Mouse (Mus musculus): ENCODE data around the gene Smtn. TPM values are rescaled to one million over a fixed set of nuclear protein-coding genes. Genes with fewer than 3 reads are reported as not detected.

Gene Smtn
- polyA plus RNA-seq, 1 experiment: 46.4 TPM

DNA sequence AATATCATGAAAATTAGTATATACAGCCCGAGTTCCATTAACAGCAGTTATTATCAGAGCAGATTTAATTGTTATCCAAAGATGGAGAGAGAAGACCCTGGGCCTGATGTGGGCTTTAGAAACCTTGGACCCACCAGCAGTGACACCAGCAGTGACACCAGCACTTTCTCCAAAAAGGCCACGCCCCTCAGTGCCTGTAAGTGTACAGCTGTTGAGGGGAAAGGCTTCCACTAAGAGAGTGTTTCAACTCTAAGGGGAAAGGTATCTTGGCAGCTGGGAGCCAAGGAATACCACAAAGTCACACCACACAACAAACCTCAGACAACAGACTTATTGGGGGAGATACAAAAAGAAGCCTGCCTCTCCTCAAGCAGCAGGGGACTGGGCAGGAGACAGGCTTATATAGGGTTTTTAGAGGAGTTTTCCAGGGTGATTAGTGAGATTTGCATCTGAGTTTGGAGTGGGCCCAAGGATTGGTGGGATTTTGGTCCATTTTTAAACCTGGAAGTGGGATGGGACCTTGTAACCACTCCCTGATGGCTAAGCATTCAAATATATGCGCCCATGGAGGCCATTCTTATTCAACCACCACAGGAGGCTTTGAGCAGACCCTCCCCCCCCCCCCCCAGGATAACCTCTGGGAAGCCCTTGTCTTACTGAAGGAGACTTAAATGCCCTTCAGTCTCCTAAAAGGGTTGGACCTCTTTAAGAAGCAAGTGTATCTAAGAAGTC is 8.3 kb upstream of the Smtn start:
- WGBS: 79% methylated on average over 3 of the region's 3 CpGs
- H3K36me3 ChIP-seq (ENCODE audit: control insufficient read depth, insufficient read depth, low read length): no peaks in the 10 kb centered on the region
- TF ChIP-seq POLR2A (IDR thresholded peaks at IDR 0.05; ENCODE audit: low read depth, low read length): no peak
- TF ChIP-seq CTCF (IDR thresholded peaks at IDR 0.05; ENCODE audit: extremely low read depth, insufficient read length, insufficient replicate concordance, low read depth, low read length): no peak
- no peak overlapping the region for H3K27ac ChIP-seq (ENCODE audit: insufficient read depth, low read depth, low read length)
- H3K4me1 ChIP-seq (ENCODE audit: control insufficient read depth, insufficient read depth, insufficient read length, low read length): no peaks in the 10 kb centered on the region
- no peak overlapping the region for H3K4me3 ChIP-seq (ENCODE audit: low read depth, low read length)
- no peaks in the 10 kb centered on the region for H3K27me3 ChIP-seq (ENCODE audit: control insufficient read depth, insufficient read depth, low read length)

DNA sequence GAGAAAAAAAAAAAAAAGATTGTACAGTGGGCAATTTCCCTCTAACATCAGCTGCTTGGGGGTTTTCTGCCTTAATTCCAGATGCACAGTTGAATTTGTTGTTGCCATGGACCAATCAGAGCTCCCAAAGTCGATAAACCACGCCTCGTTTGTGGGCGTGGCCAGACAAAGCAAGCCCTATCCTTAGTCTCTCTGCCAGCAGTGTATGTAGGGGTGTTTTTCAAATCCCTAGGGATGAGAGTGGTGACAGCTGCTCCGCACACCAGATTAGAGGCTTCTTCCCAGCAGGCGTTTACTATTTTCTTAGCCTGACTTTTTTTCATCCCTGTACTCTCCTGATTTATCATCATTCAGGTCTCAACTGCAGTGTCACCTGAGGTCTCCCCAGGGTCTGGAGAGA is 7.6 kb upstream of the Smtn start:
- Histone ChIP-seq H3K36me3 (ENCODE audit: control insufficient read depth, insufficient read depth, low read length) (no peaks in the 10 kb centered on the region), H3K27ac (ENCODE audit: insufficient read depth, low read depth, low read length) (no peak overlapping the region), H3K4me3 (ENCODE audit: low read depth, low read length) (no peak overlapping the region), H3K27me3 (ENCODE audit: control insufficient read depth, insufficient read depth, low read length) (no peaks in the 10 kb centered on the region), H3K4me1 (ENCODE audit: control insufficient read depth, insufficient read depth, insufficient read length, low read length) (no peaks in the 10 kb centered on the region)
- no peak for TF ChIP-seq POLR2A (IDR thresholded peaks at IDR 0.05; ENCODE audit: low read depth, low read length)
- no peak for TF ChIP-seq CTCF (IDR thresholded peaks at IDR 0.05; ENCODE audit: extremely low read depth, insufficient read length, insufficient replicate concordance, low read depth, low read length)
- WGBS: 48% methylated on average over 6 of the region's 6 CpGs

DNA sequence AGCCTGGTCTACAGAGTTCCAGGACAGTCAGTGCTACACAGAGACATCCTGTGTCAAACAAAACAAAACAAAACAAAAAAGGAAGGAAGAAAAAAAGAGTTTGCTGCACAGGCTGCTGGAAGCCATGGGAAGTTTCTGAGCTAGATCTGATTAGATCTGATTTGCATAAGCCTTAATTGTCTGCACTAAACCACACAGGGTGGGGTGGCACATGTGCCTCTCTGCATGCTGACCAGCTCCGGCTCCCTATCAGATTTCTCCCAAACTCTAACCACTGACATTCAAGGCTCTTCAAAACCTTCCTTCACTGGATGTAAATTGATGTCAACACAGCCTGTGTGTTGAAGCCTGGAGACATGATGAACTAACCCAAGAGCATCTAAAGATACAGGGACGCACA is 6.6 kb upstream of the Smtn start:
- no peak overlapping the region for H3K27ac ChIP-seq (ENCODE audit: insufficient read depth, low read depth, low read length)
- no peaks in the 10 kb centered on the region for H3K36me3 ChIP-seq (ENCODE audit: control insufficient read depth, insufficient read depth, low read length)
- TF ChIP-seq CTCF (IDR thresholded peaks at IDR 0.05; ENCODE audit: extremely low read depth, insufficient read length, insufficient replicate concordance, low read depth, low read length): no peak
- TF ChIP-seq POLR2A (IDR thresholded peaks at IDR 0.05; ENCODE audit: low read depth, low read length): no peak
- H3K4me1 ChIP-seq (ENCODE audit: control insufficient read depth, insufficient read depth, insufficient read length, low read length): no peaks in the 10 kb centered on the region
- 78% methylated on average over 2 of the region's 2 CpGs for WGBS
- no peak overlapping the region for H3K4me3 ChIP-seq (ENCODE audit: low read depth, low read length)
- no peaks in the 10 kb centered on the region for H3K27me3 ChIP-seq (ENCODE audit: control insufficient read depth, insufficient read depth, low read length)

DNA sequence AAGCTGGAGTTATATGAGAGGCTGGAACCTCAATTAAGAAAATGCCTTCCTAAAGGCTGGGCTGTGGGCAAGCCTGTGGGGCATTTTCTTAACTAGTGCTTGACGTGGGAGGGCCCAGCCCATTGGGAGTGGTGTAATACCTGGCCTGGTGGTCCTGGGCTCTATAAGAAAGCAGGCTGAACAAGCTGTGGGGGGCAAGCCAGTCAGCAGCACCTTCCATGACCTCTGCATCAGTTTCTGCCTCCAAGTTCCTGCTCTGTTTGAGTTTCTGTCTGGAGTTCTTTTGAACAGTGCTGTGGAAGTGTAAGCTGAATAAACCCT is 5.8 kb upstream of the Smtn start:
- Histone ChIP-seq H3K4me1 (ENCODE audit: control insufficient read depth, insufficient read depth, insufficient read length, low read length) (no peaks in the 10 kb centered on the region), H3K27me3 (ENCODE audit: control insufficient read depth, insufficient read depth, low read length) (no peaks in the 10 kb centered on the region), H3K4me3 (ENCODE audit: low read depth, low read length) (no peak overlapping the region), H3K27ac (ENCODE audit: insufficient read depth, low read depth, low read length) (no peak overlapping the region), H3K36me3 (ENCODE audit: control insufficient read depth, insufficient read depth, low read length) (no peaks in the 10 kb centered on the region)
- TF ChIP-seq CTCF (IDR thresholded peaks at IDR 0.05; ENCODE audit: extremely low read depth, insufficient read length, insufficient replicate concordance, low read depth, low read length) (no peak), POLR2A (IDR thresholded peaks at IDR 0.05; ENCODE audit: low read depth, low read length) (no peak)
- 30% methylated on average over 1 of the region's 1 CpGs for WGBS

DNA sequence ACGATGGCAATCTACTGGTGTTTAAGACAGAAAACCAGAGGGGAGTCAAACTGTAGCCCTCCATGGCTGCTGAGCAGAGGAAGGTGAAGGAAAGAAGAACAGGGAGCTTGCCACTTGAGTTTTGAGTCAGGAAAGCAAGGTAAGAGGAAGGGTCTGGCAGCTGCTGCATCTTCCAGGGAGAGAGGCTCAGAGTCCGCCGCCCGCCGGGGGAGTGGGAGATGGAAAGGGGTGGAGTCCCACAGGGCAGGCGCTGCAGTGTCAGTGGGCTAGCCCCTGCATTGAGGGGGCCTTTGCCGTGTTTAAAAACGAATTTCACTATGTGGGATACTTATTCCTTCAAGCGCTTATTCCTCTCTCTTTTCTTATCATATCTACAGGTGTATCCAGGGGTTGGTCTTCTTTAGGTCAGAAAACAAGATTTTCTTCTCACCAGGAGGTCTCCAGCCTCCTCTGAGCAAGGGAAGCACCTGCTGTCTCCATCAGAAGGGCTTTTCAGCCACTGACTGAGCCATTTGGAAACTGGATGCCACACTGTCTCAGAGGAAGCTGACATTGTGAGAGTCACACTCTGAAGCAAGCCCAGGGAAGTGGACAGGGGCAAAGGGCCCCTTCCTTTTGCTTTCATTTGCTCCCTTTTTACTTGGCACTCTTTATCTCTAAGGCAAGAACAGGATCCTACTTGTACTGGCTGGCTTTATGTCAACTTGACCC is 5.3 kb upstream of the Smtn start:
- 28% methylated on average over 9 of the region's 9 CpGs for WGBS
- Histone ChIP-seq H3K36me3 (ENCODE audit: control insufficient read depth, insufficient read depth, low read length) (no peaks in the 10 kb centered on the region), H3K27ac (ENCODE audit: insufficient read depth, low read depth, low read length) (no peak overlapping the region)

DNA sequence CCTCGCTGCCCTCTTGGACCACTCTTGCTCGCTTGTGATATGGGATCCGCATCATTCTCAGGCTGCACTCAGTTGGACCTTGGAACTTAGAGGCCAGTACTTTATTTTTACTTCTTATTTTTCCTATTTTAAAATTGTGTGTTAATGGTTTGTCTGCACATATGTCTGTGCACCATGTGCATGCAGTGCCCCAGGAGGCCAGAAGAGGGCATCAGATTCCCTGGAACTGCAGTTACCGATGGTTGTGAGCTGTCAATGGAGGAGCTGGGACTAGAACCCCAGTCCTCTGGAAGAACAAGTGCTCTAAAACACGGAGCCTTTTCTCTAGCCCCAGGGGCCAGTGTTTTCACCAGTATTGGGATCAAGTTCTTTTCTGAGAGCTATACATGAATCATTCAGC is 4.0 kb upstream of the Smtn start:
- no peaks in the 10 kb centered on the region for H3K27me3 ChIP-seq (ENCODE audit: control insufficient read depth, insufficient read depth, low read length)
- 96% methylated on average over 5 of the region's 5 CpGs for WGBS
- H3K4me3 ChIP-seq (ENCODE audit: low read depth, low read length): no peak overlapping the region
- TF ChIP-seq CTCF (IDR thresholded peaks at IDR 0.05; ENCODE audit: extremely low read depth, insufficient read length, insufficient replicate concordance, low read depth, low read length) (no peak), POLR2A (IDR thresholded peaks at IDR 0.05; ENCODE audit: low read depth, low read length) (no peak)
- no peaks in the 10 kb centered on the region for H3K36me3 ChIP-seq (ENCODE audit: control insufficient read depth, insufficient read depth, low read length)
- no peak overlapping the region for H3K27ac ChIP-seq (ENCODE audit: insufficient read depth, low read depth, low read length)
- 0 out of 2 replicates have a peak, but pooled peaks cover 3% of the 10 kb centered on the region for H3K4me1 ChIP-seq (ENCODE audit: control insufficient read depth, insufficient read depth, insufficient read length, low read length)

More for the DNA sequence above, 5.3 kb upstream of the Smtn start:
- Histone ChIP-seq H3K27me3 (ENCODE audit: control insufficient read depth, insufficient read depth, low read length) (no peaks in the 10 kb centered on the region), H3K4me3 (ENCODE audit: low read depth, low read length) (no peak overlapping the region), H3K4me1 (ENCODE audit: control insufficient read depth, insufficient read depth, insufficient read length, low read length) (no peaks in the 10 kb centered on the region)
- TF ChIP-seq POLR2A (IDR thresholded peaks at IDR 0.05; ENCODE audit: low read depth, low read length): no peak
- TF ChIP-seq CTCF (IDR thresholded peaks at IDR 0.05; ENCODE audit: extremely low read depth, insufficient read length, insufficient replicate concordance, low read depth, low read length): no peak

DNA sequence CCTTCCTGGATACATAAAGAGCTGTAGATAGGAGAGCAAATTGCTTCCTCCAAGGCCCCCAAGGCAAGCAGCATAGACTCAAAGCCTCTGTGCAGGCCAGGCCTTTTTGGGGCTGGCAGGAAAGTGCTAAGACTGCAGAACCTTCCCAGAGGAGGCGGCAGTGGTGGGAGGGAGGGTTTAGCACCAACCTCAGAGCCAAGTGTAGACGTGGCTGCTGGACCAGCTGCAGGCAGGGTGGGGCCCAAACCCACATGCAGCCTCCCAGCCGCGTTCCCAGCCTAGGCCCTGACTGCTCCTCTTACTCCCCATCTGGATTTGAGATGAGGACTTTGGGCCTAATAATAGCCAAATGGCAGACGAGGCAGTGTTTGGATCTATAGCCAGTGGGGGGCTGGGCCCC is 2.6 kb upstream of the Smtn start:
- Histone ChIP-seq H3K4me3 (ENCODE audit: low read depth, low read length) (no peak overlapping the region), H3K4me1 (ENCODE audit: control insufficient read depth, insufficient read depth, insufficient read length, low read length) (peaks cover 8% of the 10 kb centered on the region; the same call in 1 of the 2 replicates), H3K36me3 (ENCODE audit: control insufficient read depth, insufficient read depth, low read length) (no peaks in the 10 kb centered on the region), H3K27ac (ENCODE audit: insufficient read depth, low read depth, low read length) (no peak overlapping the region), H3K27me3 (ENCODE audit: control insufficient read depth, insufficient read depth, low read length) (no peaks in the 10 kb centered on the region)
- TF ChIP-seq POLR2A (IDR thresholded peaks at IDR 0.05; ENCODE audit: low read depth, low read length) (no peak), CTCF (IDR thresholded peaks at IDR 0.05; ENCODE audit: extremely low read depth, insufficient read length, insufficient replicate concordance, low read depth, low read length) (no peak)
- WGBS: 51% methylated on average over 5 of the region's 5 CpGs
